ENCODE assay signal across 31 mouse cellular contexts in the genomic region with DNA sequence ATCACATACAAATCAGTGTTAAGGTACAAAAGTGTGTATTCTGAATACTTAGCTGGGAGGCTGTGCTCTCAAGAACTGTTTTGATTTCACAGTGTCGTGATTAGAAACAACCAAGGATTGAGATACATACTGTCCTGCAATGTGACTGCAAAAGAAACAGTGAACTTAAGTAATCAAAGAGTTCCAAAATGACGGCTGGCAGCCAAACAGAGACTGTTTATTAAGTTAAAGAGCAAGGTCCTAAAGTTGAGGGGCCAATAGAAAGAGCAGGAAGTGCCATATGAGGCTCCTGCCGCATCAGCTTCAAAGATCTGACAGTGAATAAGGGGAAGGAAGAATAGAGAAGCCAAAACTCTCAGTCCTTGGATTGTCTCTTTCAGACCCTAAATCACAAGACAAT. TPM values are rescaled to one million over a fixed set of nuclear protein-coding genes. Genes with fewer than 3 reads are reported as not detected.
"Had no signal": no experiment of that assay in that cellular context is flagged by ENCODE, and none has a peak within 500 bp of the region (broad histone marks: within the 10 kb centered on the region; RNA-seq: fewer than 3 reads in every experiment).

No protein-coding gene starts in this region.

- H3K4me1 ChIP-seq: limb, embryonic 10.5 days; limb, embryonic 12.5 days; limb, embryonic 13.5 days; limb, embryonic 15.5 days; liver, embryonic 13.5 days; liver, embryonic 15.5 days; lung, embryonic 15.5 days; midbrain, embryonic 10.5 days; midbrain, embryonic 12.5 days; midbrain, embryonic 13.5 days; midbrain, embryonic 15.5 days; neural tube, embryonic 12.5 days had no signal

- ATAC-seq: lung, postnatal 0 days; midbrain, embryonic 13.5 days; midbrain, embryonic 15.5 days; midbrain, embryonic 16.5 days had no signal

- H3K36me3 ChIP-seq: limb, embryonic 10.5 days; limb, embryonic 12.5 days; limb, embryonic 13.5 days; limb, embryonic 15.5 days; liver, embryonic 13.5 days; liver, embryonic 15.5 days; lung, embryonic 15.5 days; midbrain, embryonic 10.5 days; midbrain, embryonic 12.5 days; midbrain, embryonic 13.5 days; midbrain, embryonic 15.5 days; neural tube, embryonic 12.5 days had no signal

- H3K27ac ChIP-seq: left cerebral cortex, adult 2 months; limb, embryonic 10.5 days; limb, embryonic 12.5 days; limb, embryonic 13.5 days; limb, embryonic 15.5 days; liver, embryonic 13.5 days; liver, embryonic 14.5 days; liver, embryonic 15.5 days; lung, embryonic 15.5 days; macrophage; midbrain, embryonic 10.5 days; midbrain, embryonic 12.5 days; midbrain, embryonic 13.5 days; midbrain, embryonic 15.5 days; neural tube, embryonic 12.5 days had no signal

- H3K9me3 ChIP-seq: limb, embryonic 10.5 days; limb, embryonic 12.5 days; limb, embryonic 13.5 days; limb, embryonic 15.5 days; liver, embryonic 13.5 days; liver, embryonic 15.5 days; lung, embryonic 15.5 days; megakaryocyte, embryonic 14.5 days; midbrain, embryonic 10.5 days; midbrain, embryonic 12.5 days; midbrain, embryonic 13.5 days; midbrain, embryonic 15.5 days; neural tube, embryonic 12.5 days had no signal

- H3K4me2 ChIP-seq: limb, embryonic 12.5 days; limb, embryonic 13.5 days; limb, embryonic 15.5 days; liver, embryonic 11.5 days; liver, embryonic 13.5 days; liver, embryonic 15.5 days; lung, embryonic 14.5 days; lung, embryonic 15.5 days; midbrain, embryonic 11.5 days; midbrain, embryonic 12.5 days; midbrain, embryonic 13.5 days; midbrain, embryonic 15.5 days; neural tube, embryonic 12.5 days had no signal

- H3K4me3 ChIP-seq: left cerebral cortex, adult 2 months; limb, embryonic 10.5 days; limb, embryonic 12.5 days; limb, embryonic 13.5 days; limb, embryonic 15.5 days; liver, embryonic 13.5 days; liver, embryonic 15.5 days; lung, embryonic 15.5 days; megakaryocyte, embryonic 14.5 days; midbrain, embryonic 10.5 days; midbrain, embryonic 12.5 days; midbrain, embryonic 13.5 days; midbrain, embryonic 15.5 days; myocyte; neural tube, embryonic 12.5 days had no signal

- H3K9ac ChIP-seq: limb, embryonic 12.5 days; limb, embryonic 13.5 days; limb, embryonic 15.5 days; liver, embryonic 13.5 days; liver, embryonic 14.5 days; liver, embryonic 15.5 days; lung, embryonic 14.5 days; lung, embryonic 15.5 days; midbrain, embryonic 12.5 days; midbrain, embryonic 13.5 days; midbrain, embryonic 15.5 days; neural tube, embryonic 12.5 days had no signal

- H3K27me3 ChIP-seq: limb, embryonic 12.5 days; limb, embryonic 13.5 days; limb, embryonic 15.5 days; liver, embryonic 13.5 days; liver, embryonic 15.5 days; lung, embryonic 15.5 days; midbrain, embryonic 12.5 days; midbrain, embryonic 13.5 days; midbrain, embryonic 15.5 days; neural tube, embryonic 12.5 days had no signal

- DNase-seq: left cerebral cortex, postnatal 4 days; liver, embryonic 13.5 days; lung, adult 18-20 months; lung, adult 2 months; lung, embryonic 14.5 days; lung, postnatal 10 days; lung, postnatal 14 days; lung, postnatal 36 days; lung, postnatal 4 days; midbrain, embryonic 14.5 days had no signal

RNA-seq across cellular contexts. Expression of gene Fdx1, which starts 10.5 kb away (rescaled TPM):
- total RNA-seq: monocyte, adult 5-6 weeks had no signal
